Mouse (Mus musculus): ENCODE results near the gene Cttnbp2. TPM values are rescaled to one million over a fixed set of nuclear protein-coding genes. Genes with fewer than 3 reads are reported as not detected.

Cttnbp2 gene
- polyA plus RNA-seq, 1 experiment from 2014 or later = 12.6 TPM

DNA sequence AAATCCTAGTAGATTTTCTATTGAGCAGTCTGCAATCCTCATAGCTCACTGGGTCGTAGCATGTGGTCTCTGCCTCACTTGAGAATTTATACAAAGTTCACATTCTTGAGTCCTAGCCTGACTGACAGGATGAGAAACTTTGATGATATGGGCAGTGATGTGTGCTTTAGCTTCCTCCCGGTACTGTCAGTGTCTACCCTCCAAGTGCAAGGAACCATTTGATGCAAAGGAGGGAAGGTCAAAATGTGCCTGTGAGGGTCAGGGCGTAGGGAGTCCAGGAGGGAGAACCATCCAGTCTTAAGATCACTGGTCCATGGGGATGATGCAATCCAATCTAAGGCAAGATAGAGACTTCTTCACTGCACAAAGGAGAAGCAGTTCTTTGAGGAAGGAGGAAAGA lies 179.2 kb downstream of the Cttnbp2 start:
- no peak overlapping the region for H3K4me3 ChIP-seq (ENCODE audit: low read depth, low read length)
- no peak for ATAC-seq (replicated peaks; ENCODE audit: insufficient number of reproducible peaks, low FRiP score, low TSS enrichment, low read depth)
- no peak overlapping the region for H3K9ac ChIP-seq (replicated peaks; ENCODE audit: low read length)
- no peaks in the 10 kb centered on the region for H3K9me3 ChIP-seq (replicated peaks; ENCODE audit: control insufficient read depth, low read length)
- no peak overlapping the region for H3K4me2 ChIP-seq (ENCODE audit: low read depth, low read length)
- H3K36me3 ChIP-seq (replicated peaks; ENCODE audit: control insufficient read depth, insufficient read depth, low read depth, low read length) = no peaks in the 10 kb centered on the region
- WGBS = 84% methylated on average over 3 of the region's 3 CpGs
- H3K27ac ChIP-seq (replicated peaks; ENCODE audit: low read depth, low read length) = no peak overlapping the region
- DNase-seq (ENCODE audit: low spot score) = no peak
- no peaks in the 10 kb centered on the region for H3K4me1 ChIP-seq (ENCODE audit: control insufficient read depth, insufficient read depth, low read length)
- no peaks in the 10 kb centered on the region for H3K27me3 ChIP-seq (ENCODE audit: control insufficient read depth, insufficient read depth, low read length)

DNA sequence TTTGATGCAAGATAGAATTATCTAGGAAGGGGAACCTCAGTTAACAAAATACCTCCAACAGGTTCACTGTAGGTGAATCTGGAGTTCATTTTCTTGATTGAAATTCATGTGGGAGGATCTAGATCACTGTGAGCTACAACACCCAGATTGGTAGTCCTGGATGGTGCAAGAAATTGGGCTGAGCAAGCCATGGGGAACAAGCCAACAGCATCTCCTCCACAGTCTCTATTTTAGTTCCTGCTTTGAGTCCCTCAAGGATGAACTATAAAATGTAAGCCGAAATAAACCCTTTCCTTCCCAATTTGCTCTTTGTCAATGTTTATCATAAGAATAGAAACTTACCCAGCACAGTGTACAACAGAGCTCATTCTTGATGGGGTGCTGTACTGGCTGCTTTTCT lies 191.7 kb downstream of the Cttnbp2 start:
- Histone ChIP-seq H3K27ac (replicated peaks; ENCODE audit: low read depth, low read length) (no peak overlapping the region), H3K36me3 (replicated peaks; ENCODE audit: control insufficient read depth, insufficient read depth, low read depth, low read length) (no peaks in the 10 kb centered on the region), H3K9me3 (replicated peaks; ENCODE audit: control insufficient read depth, low read length) (no peaks in the 10 kb centered on the region), H3K4me3 (ENCODE audit: low read depth, low read length) (no peak overlapping the region), H3K9ac (replicated peaks; ENCODE audit: low read length) (no peak overlapping the region), H3K4me2 (ENCODE audit: low read depth, low read length) (no peak overlapping the region), H3K27me3 (ENCODE audit: control insufficient read depth, insufficient read depth, low read length) (no peaks in the 10 kb centered on the region), H3K4me1 (ENCODE audit: control insufficient read depth, insufficient read depth, low read length) (no peaks in the 10 kb centered on the region)
- WGBS = 83% methylated on average over 1 of the region's 1 CpGs
- ATAC-seq (replicated peaks; ENCODE audit: insufficient number of reproducible peaks, low FRiP score, low TSS enrichment, low read depth) (no peak), DNase-seq (ENCODE audit: low spot score) (no peak)

Small RNA genes lying within 50 kb of the gene (microRNA-seq; reads per million reads assigned to microRNA genes)
- not detected for gene Gm26233 (ENCODE audit: borderline number of aligned reads)

All from embryonic facial prominence, embryonic 11.5 days (tissue).